8 mouse cellular contexts compared by ENCODE assay signal in the genomic region with DNA sequence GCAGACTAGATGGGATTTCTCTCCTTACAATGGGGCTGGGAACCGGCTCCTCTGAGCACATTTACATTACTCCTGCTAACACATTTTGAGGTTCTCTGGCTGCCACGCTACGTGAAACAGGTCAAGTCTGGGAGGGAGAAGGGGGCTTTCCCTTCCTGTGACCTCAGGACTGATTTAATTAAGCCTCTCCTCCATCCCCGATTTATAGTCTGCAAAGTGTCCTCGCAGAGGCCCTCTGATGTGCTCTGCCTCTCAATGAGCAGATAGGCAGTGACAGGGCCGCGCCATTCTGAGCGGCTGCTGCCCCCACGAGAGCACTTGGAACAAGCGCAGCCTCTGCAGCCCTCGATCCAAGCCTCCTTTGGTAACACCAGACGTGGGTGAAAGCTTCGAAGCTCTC.
A peak's percentile ranks its signal among the peaks of the same experiment; 100 is the strongest.
DNase-seq lines count a peak whose midpoint lies in the region; ATAC-seq and TF ChIP-seq lines count a peak whose summit lies in the region.

No protein-coding gene starts in this region.

- no peaks in the 10 kb centered on the region for H3K9me3 ChIP-seq in forebrain, embryonic 14.5 days (replicated peaks; ENCODE audit: control insufficient read depth, low read length)
- no peaks in the 10 kb centered on the region for H3K9me3 ChIP-seq in liver, postnatal 0 days (ENCODE audit: low read length)
- no peaks in the 10 kb centered on the region for H3K9me3 ChIP-seq in neural tube, embryonic 15.5 days (replicated peaks)

- no peaks in the 10 kb centered on the region for H3K27me3 ChIP-seq in forebrain, embryonic 14.5 days (replicated peaks; ENCODE audit: control insufficient read depth, insufficient read depth, low read length)
- H3K27me3 ChIP-seq in liver, postnatal 0 days (ENCODE audit: insufficient read depth, low read length): no peaks in the 10 kb centered on the region
- H3K27me3 ChIP-seq in neural tube, embryonic 15.5 days (replicated peaks): no peaks in the 10 kb centered on the region

- H3K9ac ChIP-seq in forebrain, embryonic 14.5 days (ENCODE audit: low read length): peak overlapping the region; percentile 18; the same call in 1 of the 2 replicates
- no peak overlapping the region for H3K9ac ChIP-seq in liver, postnatal 0 days (replicated peaks)
- no peak overlapping the region for H3K9ac ChIP-seq in neural tube, embryonic 15.5 days (replicated peaks)

- intact Hi-C loops in heart, postnatal 10 days (cut with DNase I): loop anchor here (1.0 to 10.0 kb wide), 8 partner anchors 144 to 778 kb away; a partner anchor contains a TSS

- peak overlapping the region; percentile 55; the same call in 1 of the 2 replicates for H3K27ac ChIP-seq in forebrain, embryonic 14.5 days (ENCODE audit: low read depth, low read length)
- no peak overlapping the region for H3K27ac ChIP-seq in liver, postnatal 0 days (ENCODE audit: low read depth)
- H3K27ac ChIP-seq in neural tube, embryonic 15.5 days (replicated peaks): peak overlapping the region; percentile 66

- H3K36me3 ChIP-seq in forebrain, embryonic 14.5 days (ENCODE audit: control insufficient read depth, insufficient read depth, low read length): no peaks in the 10 kb centered on the region
- no peaks in the 10 kb centered on the region for H3K36me3 ChIP-seq in liver, postnatal 0 days (replicated peaks; ENCODE audit: insufficient read depth, low read length)
- no peaks in the 10 kb centered on the region for H3K36me3 ChIP-seq in neural tube, embryonic 15.5 days

- peak; percentile 19 to 32 for DNase-seq in CD8-positive naive resting alpha-beta T cell, adult 2 months (ENCODE audit: low read depth in 2 of 2, low spot score in 2 of 2)
- DNase-seq in c-Kit-positive CD71-negative TER-119-negative erythroid progenitor cells, embryonic 14.5 days (ENCODE audit: low read depth): peak; percentile 33
- peak; percentile 95 for DNase-seq in forebrain, embryonic 14.5 days (ENCODE audit: low spot score)
- peak; percentile 86 for DNase-seq in heart, postnatal 10 days
- DNase-seq in large intestine, adult 2 months (ENCODE audit: low read depth, low spot score): peak; percentile 8
- peak; percentile 65 for DNase-seq in liver, postnatal 0 days
- DNase-seq in testis, postnatal 14 days (ENCODE audit: low spot score): peak; percentile 49

- no peak for TF ChIP-seq EP300 in liver, postnatal 0 days (IDR thresholded peaks at IDR 0.05; ENCODE audit: low read depth)

- peak; percentile 96 for ATAC-seq in forebrain, embryonic 14.5 days
- ATAC-seq in liver, postnatal 0 days: peak; percentile 53; the same call in 1 of the 2 replicates
- peak; percentile 95 for ATAC-seq in neural tube, embryonic 15.5 days (ENCODE audit: low FRiP score)

- WGBS in forebrain, embryonic 14.5 days: 1% methylated on average over 13 of the region's 13 CpGs
- 23% methylated on average over 13 of the region's 13 CpGs for WGBS in large intestine, adult 2 months
- 15% methylated on average over 13 of the region's 13 CpGs for WGBS in liver, postnatal 0 days (ENCODE audit: insufficient replicate concordance)
- 3% methylated on average over 13 of the region's 13 CpGs for WGBS in neural tube, embryonic 15.5 days

- H3K4me1 ChIP-seq in forebrain, embryonic 14.5 days (ENCODE audit: control insufficient read depth, insufficient read depth, low read length): peaks cover 7% of the 10 kb centered on the region; the same call in 1 of the 2 replicates
- 0 out of 2 replicates have a peak, but pooled peaks cover 2% of the 10 kb centered on the region for H3K4me1 ChIP-seq in liver, postnatal 0 days (ENCODE audit: insufficient read depth)
- H3K4me1 ChIP-seq in neural tube, embryonic 15.5 days: peaks cover 25% of the 10 kb centered on the region

- peak overlapping the region; percentile 24; the same call in 1 of the 2 replicates for H3K4me2 ChIP-seq in forebrain, embryonic 14.5 days (ENCODE audit: low read length)
- no peak overlapping the region for H3K4me2 ChIP-seq in liver, postnatal 0 days (ENCODE audit: low read depth, low read length)
- H3K4me2 ChIP-seq in neural tube, embryonic 15.5 days: peak overlapping the region; percentile 35

- TF ChIP-seq CTCF in liver, postnatal 0 days (IDR thresholded peaks at IDR 0.05; ENCODE audit: low read depth): peak; percentile 82

- H3K4me3 ChIP-seq in forebrain, embryonic 14.5 days (ENCODE audit: low read depth, low read length): no peak overlapping the region
- H3K4me3 ChIP-seq in liver, postnatal 0 days (ENCODE audit: low read depth, low read length): no peak overlapping the region
- 0 out of 2 replicates have a peak overlapping the region, but pooled peaks have one; percentile 3 for H3K4me3 ChIP-seq in neural tube, embryonic 15.5 days (replicated peaks)

Comparison
In these comparisons a context has a peak if more than half of its experiments do, and no peak if none do; other contexts are left out.
1. DNase-seq: peak in every context shown above with its lines; median percentile 95 in forebrain, embryonic 14.5 days; 86 in heart, postnatal 10 days; 65 in liver, postnatal 0 days; 49 in testis, postnatal 14 days; 33 in c-Kit-positive CD71-negative TER-119-negative erythroid progenitor cells, embryonic 14.5 days; 26 in CD8-positive naive resting alpha-beta T cell, adult 2 months; 8 in large intestine, adult 2 months.